Mouse (Mus musculus) gastrocnemius, postnatal 36 days (tissue): ENCODE results near the gene Nr1i2. TPM values are rescaled to one million over a fixed set of nuclear protein-coding genes. Genes with fewer than 3 reads are reported as not detected.

ENCODE experiments used
- DNase-seq, 2 experiments: peaks; one replicate each; pipeline ENCODE4 v3.0.0; 2022
- intact Hi-C: fragments of 180-260 bp; cut with DNase I; formaldehyde crosslinking; loops from one replicate; pipeline ENCODE4 v1.15.1; 2025
- total RNA-seq, 2 experiments: library from RNA; stranded (reverse); gene quantifications; 2 replicates each; pipeline ENCODE4 v1.2.3; 2021

Nr1i2 gene
- total RNA-seq, 2 experiments from 2014 or later, result not detected

DNA sequence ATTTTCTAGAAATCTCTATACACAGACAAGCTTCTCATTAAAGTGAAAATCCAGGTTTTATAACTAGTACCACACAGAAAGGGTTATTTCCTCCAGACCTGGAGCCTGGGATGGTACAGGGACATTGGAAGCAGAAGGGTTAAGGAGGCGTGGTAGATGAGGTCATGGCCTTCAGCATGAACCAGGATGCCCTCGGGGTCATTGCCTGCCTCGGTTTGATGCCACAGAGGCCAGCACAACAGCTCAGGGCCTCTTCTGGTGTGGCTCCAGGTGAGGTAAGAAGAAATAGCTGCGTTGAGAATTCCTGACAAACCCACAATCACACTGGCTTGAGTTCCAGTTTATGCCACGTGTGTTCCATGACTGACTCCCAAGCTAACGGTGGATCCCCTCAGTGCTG is 5.8 kb downstream of the Nr1i2 start:
- no peak for DNase-seq
- intact Hi-C loops, result no loop called here

DNA sequence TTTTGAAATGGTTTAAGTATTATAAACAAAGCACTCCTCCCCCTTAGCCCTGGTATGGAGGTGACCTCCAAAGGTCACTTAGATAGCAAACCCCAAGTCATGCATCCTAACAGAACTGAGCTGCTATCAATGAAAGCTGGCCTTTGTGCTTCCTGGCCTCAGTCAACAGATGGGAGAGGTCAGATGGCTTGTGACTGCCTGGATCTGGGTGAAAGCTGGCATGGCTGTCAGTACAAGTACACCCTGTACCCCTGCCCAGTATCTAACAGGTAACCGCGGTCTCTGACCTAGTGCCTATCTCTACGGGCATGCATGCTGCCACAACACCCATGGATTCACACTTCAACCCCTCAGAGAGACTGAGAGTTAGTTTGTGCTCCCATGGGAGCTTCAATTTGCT is 6.9 kb downstream of the Nr1i2 start:
- intact Hi-C loops, result no loop called here
- no peak for DNase-seq

DNA sequence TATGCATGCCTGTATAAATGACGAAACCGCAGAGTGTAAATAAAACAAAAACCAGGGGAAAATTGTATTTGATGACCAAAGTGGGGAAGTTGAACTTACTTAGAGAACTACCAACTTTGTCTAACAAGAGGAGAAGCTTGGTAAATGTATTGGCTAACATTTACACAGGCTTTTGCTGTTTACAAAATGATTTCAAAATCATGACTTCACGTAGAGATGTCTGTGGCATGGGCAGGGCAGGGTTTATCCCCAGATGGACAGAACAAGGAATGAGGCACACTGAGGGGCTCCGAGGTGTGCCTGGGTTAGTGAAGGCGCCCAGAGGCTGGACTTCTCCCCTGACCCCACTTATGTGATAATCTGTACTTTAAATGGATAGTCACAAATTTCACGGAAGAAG is 7.3 kb downstream of the Nr1i2 start:
- intact Hi-C loops, result no loop called here
- DNase-seq, result no peak

DNA sequence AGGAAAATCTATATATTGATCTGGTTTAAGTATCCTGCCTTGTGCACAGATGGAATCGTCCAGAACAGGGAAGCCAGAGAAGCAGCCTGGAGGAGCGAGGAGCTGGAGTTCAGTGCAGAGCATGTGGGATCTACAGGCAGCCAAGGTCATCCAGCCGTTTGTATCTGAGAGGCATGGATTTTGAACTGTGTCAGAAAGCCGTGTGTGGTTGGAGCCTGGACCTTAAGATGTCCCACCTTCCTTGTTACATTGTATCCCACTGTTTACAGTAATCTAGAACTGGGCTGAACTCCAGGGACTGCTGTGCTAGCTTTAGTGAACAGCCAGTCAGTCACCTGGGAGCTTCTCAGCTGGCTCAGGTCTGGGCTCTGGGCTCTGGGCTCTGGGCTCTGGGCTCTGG is 8.1 kb downstream of the Nr1i2 start:
- intact Hi-C loops, result no loop called here
- DNase-seq, result no peak

DNA sequence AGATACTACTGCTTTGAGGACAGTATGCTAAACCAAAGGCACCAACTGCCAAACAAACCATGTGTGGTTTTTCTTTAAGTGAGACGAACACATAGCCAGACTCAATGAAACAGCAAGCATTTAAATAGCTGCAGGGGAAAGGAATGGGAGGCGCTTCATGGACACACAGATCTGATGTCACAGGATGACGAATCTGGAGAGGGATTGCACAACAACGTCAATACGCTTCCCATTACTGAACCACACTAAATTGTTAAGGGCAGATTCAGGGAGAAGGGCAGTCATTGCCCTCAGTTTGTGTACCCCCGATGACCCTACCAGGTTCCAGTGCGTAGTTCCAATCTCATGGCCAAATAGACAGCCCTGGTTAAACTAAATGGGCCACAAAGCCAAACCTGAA is 8.8 kb downstream of the Nr1i2 start:
- intact Hi-C loops, result no loop called here
- DNase-seq, result no peak

DNA sequence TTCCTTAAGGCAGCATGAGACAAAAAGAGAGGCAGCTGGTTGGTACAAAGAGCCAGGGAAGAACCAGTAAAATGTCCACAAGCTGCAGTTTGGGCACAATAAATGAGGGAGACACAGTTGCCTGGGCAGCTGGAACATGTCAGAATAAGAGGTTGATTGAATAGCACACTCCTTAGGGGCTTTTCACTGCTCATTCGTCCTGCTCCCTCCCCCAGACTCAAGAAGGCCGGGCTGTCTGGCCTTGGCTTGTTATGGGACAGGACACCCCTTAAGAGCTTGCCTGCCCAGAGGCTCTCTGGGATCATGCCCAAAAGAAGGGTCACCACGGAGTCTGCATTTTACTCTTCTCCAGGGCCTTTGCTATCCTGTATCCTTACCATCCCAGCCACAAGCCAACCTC is 11.3 kb downstream of the Nr1i2 start:
- intact Hi-C loops, result no loop called here
- DNase-seq, result no peak

DNA sequence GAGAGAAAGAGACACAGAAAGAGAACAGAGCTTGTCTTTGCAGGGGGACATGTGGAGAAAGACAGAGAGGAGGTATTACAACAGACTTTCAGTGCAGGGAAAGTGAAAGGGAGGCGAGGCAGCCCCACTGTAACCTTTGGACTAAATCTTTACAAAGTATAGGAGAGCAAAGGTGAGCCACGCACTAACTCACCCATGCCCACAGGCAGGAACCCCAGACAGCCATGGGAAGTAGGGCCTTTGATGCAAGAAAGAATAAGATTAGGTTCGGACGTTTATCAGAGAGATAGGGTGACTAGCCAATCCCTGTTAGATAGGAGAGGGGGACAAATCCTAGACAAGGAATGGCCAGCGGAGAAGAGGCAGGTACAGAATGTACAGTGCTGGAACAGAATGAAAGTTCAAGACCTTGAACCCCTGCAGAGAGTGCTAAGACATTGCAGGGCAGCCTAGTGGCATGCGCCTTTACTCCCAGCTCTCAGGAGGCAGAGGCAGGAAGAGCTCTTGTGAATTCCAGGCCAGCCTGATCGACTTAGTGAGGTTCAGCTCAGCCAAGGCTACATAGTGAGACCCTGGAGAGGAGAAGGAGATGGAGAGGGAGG is 12.0 kb downstream of the Nr1i2 start:
- DNase-seq, result no peak
- intact Hi-C loops, result no loop called here

DNA sequence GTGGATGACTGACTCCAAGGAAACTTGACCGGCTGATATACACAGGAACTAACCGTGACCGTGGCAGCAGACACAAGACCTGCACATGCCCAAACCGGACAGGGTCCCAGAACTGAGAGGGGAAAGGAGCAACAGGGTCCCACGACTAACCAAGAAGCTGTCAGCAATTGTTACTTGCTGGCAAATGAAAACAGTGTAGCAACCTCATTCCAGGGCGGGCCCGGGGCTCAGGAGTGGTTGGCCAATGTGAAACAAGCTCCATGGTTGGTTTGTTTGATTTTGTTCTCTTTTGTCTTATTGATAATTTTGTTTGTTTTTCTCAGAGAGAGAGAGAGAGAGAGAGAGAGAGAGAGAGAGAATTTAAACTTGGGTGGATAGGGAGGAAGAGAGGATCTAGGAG is 13.7 kb downstream of the Nr1i2 start:
- no peak for DNase-seq
- intact Hi-C loops, result no loop called here

DNA sequence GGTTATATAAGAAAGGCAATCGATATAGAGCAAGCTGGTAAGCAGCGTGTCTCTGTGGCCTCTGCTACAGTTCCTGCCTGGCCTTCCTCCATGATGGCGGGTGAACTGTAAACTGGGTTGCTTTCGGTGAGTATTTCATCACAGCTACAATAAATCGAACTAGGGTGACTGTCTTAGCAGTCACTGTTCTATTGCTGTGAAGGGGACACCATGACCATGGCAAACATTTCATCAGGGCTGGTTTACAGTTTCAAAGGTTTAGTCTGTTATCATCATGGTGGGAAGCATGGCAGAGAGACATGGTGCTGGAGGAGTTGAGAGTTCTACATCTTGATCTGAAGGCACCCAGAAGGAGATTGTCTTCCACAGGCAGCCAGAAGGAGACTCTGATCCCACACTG is 14.8 kb downstream of the Nr1i2 start:
- no peak for DNase-seq
- intact Hi-C loops, result no loop called here

DNA sequence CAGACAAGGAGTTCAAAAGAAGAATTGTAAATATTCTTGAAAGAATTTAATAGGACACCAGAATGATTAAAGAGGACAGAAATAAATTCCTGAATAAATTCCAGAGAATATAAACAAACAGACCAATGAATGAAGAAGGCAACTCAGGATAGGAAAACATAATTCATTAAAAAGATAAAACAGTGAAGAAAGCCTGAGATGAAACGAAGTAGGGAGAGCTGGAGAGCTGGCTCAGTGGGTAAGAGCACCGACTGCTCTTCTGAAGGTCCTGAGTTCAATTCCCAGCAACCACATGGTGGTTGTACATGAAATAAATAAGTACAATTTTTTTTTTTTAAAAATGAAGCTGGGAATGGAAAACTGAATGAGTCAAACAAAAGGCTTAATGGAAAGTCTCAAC is 19.9 kb downstream of the Nr1i2 start:
- intact Hi-C loops, result no loop called here
- DNase-seq, result no peak

DNA sequence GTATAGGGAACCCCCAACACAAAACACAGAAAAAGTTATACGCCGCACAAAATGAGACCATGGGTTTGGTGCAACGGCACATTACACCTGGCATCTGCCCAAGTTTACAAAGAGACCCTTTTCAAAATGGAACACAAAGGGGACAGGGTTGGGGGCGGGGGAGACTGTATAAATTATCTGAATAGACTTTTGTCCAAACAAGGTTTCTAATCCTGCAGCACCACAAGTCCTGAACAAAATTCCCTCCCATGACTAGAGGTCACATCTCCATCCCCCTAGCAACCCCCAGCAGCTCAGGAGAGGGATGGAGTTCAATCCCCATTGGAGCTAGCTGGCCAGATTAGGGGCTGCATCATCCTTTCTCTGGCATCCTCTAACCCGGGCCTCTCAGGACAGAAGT is 22.1 kb downstream of the Nr1i2 start:
- no peak for DNase-seq
- intact Hi-C loops, result no loop called here

DNA sequence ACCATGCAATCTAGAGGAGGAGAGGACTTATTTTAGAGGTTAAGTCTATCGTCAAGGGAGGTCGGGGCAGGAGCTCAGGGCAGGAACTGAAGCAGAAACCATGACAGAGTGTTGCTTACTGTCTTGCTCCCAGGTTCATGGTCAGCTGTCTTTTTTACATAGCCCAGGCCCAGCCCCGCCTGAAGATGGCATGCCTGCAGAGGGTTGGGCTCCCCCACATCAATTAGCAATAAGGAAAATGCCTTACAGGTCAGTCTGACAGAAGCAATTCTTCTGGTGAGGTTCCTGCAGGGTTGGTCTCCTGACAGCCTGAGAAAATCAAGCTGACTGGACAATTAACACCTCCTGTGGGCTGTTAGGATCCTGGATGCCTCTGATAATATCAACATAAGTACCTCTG is 23.0 kb downstream of the Nr1i2 start:
- DNase-seq, result no peak
- intact Hi-C loops, result no loop called here

DNA sequence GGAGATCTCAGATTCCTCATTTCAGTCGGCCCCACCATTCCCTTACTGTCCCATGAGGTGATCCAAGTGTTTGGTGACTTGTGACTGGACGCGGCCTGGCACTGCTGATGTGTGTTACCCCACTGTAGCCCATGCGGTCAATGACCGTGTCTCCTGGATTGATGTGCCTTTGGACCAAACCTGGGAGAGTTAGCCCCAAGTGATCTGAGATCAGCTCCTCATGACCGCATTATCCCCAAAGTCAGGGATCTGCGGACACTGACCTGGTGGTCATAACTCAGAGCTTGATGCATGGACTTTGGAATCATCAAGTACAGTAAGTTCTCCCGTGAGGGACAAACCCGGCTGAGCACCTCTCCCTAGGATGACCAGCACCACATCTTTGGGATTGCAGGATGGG is 38.7 kb downstream of the Nr1i2 start:
- DNase-seq, result no peak
- intact Hi-C loops, result no loop called here

DNA sequence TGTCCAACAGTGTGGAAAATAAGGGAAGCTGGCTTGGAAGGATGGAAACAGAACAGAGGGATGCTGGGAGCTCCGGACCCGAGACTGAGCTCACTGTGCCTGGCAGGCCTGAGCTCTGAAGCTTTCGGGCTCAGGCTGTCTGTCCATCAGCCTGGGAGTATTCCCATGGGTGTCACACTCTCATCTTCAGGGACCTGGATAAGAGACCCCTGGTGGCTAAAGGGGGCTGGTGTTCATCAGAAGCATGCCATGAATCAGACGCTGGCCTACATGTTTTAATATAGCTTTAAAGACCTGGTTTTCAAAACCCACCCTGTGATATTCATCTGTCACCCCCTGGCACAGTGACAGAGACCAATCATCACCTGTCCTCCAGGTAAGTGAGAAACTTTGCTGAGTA is 39.5 kb downstream of the Nr1i2 start:
- intact Hi-C loops, result no loop called here
- no peak for DNase-seq

DNA sequence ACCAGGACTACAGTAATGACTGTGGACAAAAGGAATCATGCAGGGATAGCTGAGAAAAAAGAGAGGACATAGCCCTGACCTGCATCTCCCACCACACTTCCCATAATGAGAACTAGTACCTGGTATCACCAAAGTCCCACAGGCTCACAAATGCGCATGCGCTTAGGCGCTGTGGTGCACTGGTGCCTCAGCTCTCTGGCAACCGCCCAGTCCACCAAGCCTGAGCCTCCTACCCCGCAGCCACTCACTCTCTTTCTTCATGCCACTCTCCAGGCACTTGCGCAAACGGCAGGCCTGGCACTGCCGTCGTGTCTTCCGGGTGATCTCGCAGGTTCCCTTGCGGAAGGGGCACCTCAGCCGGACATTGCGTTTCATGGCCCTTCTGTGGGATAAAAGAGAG is 40.6 kb downstream of the Nr1i2 start:
- no peak for DNase-seq
- intact Hi-C loops, result no loop called here

DNA sequence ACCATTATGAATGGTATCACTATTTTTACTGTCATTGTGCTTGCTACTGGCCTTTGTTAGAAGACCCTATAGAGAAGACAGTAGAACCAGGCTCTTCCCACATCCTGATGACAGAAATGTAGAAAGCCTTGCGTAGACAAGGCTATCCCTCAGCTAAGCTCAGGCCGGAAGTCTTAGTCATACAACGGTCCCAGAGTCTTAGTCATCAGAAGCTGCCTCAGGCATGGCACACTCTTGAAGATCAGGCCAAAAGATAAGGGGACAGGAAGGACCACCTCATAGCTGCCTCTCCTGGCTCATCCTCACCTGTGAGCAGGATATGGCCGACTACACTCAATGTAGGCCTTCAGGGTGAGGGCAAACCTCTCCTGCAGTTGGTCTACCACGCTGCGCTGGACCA is 44.2 kb downstream of the Nr1i2 start:
- intact Hi-C loops, result no loop called here
- no peak for DNase-seq

DNA sequence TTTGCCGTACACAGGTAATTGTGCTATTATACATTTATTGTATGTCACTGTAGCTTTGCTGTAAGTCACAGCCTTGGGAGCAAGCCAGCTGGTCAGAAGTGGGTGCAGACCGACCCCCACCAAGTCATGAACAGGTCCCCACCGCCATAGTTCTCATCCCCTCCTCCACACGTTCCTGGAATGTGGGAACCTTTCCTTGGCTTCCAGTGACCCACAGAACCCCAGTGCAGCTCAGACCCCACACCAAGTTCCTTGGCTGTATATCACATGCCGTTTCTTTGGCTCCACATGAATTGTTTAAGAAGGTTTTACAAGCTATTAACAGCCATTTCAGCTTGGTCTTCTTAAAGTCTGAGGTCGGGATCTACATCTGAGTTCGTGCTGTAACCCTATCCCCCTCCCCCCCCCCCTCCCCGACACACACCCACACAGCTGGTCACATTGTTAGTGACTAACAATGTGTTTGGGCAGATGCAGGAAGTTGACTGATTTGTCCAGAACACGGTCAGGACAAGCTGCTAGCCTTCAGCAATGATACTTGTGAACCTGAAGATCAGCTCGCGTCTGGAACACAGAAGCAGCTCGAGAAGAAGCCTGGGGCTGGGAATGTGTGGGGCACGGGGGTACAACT is 46.2 kb downstream of the Nr1i2 start:
- intact Hi-C loops, result no loop called here
- DNase-seq, result no peak

DNA sequence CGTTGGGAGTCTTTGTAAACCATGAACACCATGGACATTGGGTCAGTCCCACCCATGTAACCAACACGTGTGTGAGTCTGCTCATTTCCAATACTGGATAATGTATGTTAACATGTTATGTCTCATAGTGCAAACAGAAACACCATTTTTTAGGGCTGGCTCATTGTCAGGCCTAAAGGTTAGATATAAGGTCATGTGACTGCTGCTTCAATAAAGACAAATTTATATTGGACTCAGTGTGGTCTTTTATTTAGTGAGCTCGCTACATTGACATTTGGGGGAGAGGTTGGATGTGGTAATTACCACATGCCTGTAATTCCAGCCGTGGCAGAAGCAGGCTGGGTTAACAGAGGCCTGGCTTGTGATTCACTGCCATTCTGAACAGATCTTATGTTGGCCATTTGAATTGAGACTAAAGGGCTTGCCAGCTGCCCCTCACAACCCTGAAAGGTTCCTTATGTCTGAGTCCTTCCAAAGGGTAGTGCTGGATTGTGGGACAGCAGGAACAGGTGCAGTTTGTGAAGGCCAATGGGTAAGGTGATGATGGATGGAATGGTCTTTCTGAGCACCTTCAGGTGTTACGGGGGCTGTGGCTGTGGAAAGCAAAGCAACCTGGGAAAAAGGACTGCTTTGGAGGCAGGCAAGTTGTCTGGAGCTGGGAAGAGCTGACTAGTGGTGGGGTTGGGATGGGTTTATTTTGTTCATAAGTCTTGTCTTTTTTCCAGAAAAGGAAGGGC is 48.6 kb downstream of the Nr1i2 start:
- intact Hi-C loops, result no loop called here
- DNase-seq, result no peak

DNA sequence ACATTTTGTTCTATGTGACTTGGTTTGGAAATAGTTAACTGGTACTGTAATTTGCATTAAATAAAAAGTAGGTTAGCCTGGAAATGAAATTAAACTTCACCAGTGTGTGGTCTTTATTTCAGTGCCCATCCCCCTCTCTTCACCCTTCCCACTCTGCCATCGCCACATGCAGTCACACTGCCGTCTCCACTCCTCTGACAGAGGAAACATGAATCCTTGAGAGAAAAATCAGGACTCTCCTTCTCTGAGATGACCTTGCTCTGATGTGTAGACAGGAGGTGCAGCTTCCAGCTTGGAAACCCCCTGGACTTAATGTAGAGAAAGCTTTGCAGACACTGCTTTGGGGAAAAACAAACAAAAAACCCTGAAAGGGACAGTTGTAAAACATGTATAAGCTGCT is 49.2 kb downstream of the Nr1i2 start:
- intact Hi-C loops, result no loop called here
- DNase-seq, result no peak

DNA sequence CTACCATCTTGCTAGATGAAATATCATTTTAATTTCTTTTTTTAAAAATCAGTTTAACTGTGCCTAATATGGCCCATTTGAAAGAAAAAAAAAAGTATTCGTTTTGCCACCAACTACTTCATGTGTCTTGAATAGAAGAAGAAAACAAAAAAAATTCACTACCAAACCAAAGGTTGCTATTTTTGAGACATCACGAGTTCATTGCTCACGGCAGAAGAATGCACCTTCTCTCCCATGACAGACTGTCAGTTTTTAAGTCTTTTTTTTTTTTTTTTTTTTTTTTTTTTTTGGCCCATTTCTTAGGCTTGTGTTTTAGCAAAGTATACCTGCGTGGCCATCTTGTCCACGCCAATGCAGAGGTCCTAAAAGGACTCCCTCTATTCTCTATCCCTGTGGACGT is 50.5 kb downstream of the Nr1i2 start:
- no peak for DNase-seq
- intact Hi-C loops, result no loop called here

DNA sequence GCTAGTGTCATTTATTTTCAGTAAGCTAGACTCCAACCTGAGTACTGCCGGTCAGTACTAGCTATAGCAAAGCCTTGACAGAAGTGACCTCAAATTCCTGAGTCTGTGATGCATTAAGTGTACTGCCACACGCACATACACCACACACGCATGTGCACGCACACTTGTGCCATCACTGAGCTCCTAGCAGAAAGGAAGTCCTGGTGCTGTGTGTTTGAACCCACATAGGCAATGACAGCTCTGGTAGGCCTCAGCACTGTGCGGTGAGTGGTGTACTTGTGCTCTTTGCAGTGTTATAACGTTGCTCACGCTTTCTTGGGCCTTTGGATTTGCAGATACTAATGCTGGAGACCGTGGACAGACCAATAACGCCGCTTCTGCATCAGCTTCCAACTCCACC is 54.5 kb downstream of the Nr1i2 start:
- DNase-seq, result no peak
- intact Hi-C loops, result no loop called here

DNA sequence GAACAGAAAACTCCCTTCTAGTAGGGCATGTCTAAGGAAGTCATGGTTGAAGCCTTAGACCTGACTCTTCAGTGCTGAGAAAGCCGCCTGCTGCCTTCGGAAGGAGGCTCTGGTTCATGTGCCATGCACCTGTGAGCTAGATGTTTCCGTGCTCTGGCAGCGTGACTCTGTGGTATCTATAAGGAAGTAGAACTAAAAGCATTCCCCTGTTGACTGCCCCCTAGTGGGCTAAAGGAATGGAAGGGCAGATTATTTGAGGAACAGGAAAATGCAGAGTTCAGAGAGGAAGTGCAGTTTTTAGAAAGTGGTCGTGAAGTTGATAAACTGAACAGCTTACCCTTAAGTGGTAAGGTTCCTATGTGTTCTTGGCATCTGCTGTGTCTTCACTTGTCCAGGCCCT is 54.9 kb downstream of the Nr1i2 start:
- no peak for DNase-seq
- intact Hi-C loops, result no loop called here
